Comparison of ENCODE assay signal across 22 mouse cellular contexts in genomic region chr9:79892183-79892582, GRCm38 (mm10).
"Had no signal": no experiment of that assay in that cellular context is flagged by ENCODE, and none has a peak within 500 bp of the region (broad histone marks: within the 10 kb centered on the region; RNA-seq: fewer than 3 reads in every experiment).

No protein-coding gene starts in this region.

- H3K9me3 ChIP-seq: liver, embryonic 15.5 days; lung, embryonic 15.5 days; midbrain, embryonic 10.5 days; midbrain, embryonic 12.5 days; neural tube, embryonic 13.5 days; neural tube, embryonic 15.5 days; stomach, embryonic 15.5 days had no signal

- H3K27ac ChIP-seq: liver, embryonic 15.5 days; lung, embryonic 15.5 days; midbrain, embryonic 10.5 days; midbrain, embryonic 12.5 days; neural tube, embryonic 13.5 days; neural tube, embryonic 15.5 days; stomach, embryonic 15.5 days; stomach, postnatal 0 days had no signal

- ATAC-seq: lung, postnatal 0 days; midbrain, embryonic 16.5 days had no signal

- H3K4me2 ChIP-seq: liver, embryonic 15.5 days; lung, embryonic 15.5 days; midbrain, embryonic 12.5 days; neural tube, embryonic 13.5 days; neural tube, embryonic 15.5 days; stomach, embryonic 15.5 days had no signal

- DNase-seq: lung, adult 2 months; lung, postnatal 14 days; lung, postnatal 4 days; midbrain, embryonic 14.5 days; retina, postnatal 1 day; right cerebral cortex, adult 18-20 months; right cerebral cortex, postnatal 25 days; right cerebral cortex, postnatal 4 days; thymus, adult 2 months; thymus, postnatal 25 days; thymus, postnatal 4 days had no signal

- H3K4me3 ChIP-seq: liver, embryonic 15.5 days; lung, embryonic 15.5 days; midbrain, embryonic 10.5 days; midbrain, embryonic 12.5 days; myocyte; neural tube, embryonic 13.5 days; neural tube, embryonic 15.5 days; stomach, embryonic 15.5 days had no signal

- H3K36me3 ChIP-seq: liver, embryonic 15.5 days; lung, embryonic 15.5 days; midbrain, embryonic 10.5 days; midbrain, embryonic 12.5 days; neural tube, embryonic 13.5 days; neural tube, embryonic 15.5 days; stomach, embryonic 15.5 days had no signal

- H3K9ac ChIP-seq: liver, embryonic 15.5 days; lung, embryonic 15.5 days; midbrain, embryonic 12.5 days; neural tube, embryonic 13.5 days; neural tube, embryonic 15.5 days; stomach, embryonic 15.5 days had no signal

- H3K27me3 ChIP-seq: liver, embryonic 15.5 days; lung, embryonic 15.5 days; midbrain, embryonic 12.5 days; neural tube, embryonic 13.5 days; neural tube, embryonic 15.5 days; stomach, embryonic 15.5 days had no signal

- H3K4me1 ChIP-seq: stomach, embryonic 15.5 days had no signal
